Comparison of ENCODE assay signal across 8 mouse cellular contexts in genomic region chr9:62677641-62678549, GRCm38 (mm10). TPM values are rescaled to one million over a fixed set of nuclear protein-coding genes. Genes with fewer than 3 reads are reported as not detected.
DNase-seq lines count a peak whose midpoint lies in the region; ATAC-seq and TF ChIP-seq lines count a peak whose summit lies in the region.

Itga11 (plus strand) TSS chr9:62677826.

- 1% methylated on average over 44 of the region's 45 CpGs for WGBS in forebrain, embryonic 11.5 days
- 2% methylated on average over 38 of the region's 45 CpGs for WGBS in hindbrain, embryonic 12.5 days
- WGBS in liver, embryonic 16.5 days (ENCODE audit: insufficient replicate concordance) = 2% methylated on average over 45 of the region's 45 CpGs
- WGBS in stomach, embryonic 14.5 days = 1% methylated on average over 45 of the region's 45 CpGs

- no peak for TF ChIP-seq CTCF in ES-Bruce4 (IDR thresholded peaks at IDR 0.05; ENCODE audit: low read depth, low read length)

- TF ChIP-seq POLR2A in ES-Bruce4 (IDR thresholded peaks at IDR 0.05; ENCODE audit: insufficient read depth, low read length) = no peak

- no peak for TF ChIP-seq EP300 in ES-Bruce4 (IDR thresholded peaks at IDR 0.05; ENCODE audit: insufficient read depth, low read depth, low read length)

- no peak within 1 kb of the TSS for H3K27ac ChIP-seq in ES-Bruce4 (ENCODE audit: insufficient read depth, low read length)
- H3K27ac ChIP-seq in forebrain, embryonic 11.5 days (ENCODE audit: low read depth, low read length) = no peak within 1 kb of the TSS
- H3K27ac ChIP-seq in hindbrain, embryonic 12.5 days = no peak within 1 kb of the TSS
- no peak within 1 kb of the TSS for H3K27ac ChIP-seq in liver, embryonic 16.5 days (ENCODE audit: low read length)
- H3K27ac ChIP-seq in stomach, embryonic 14.5 days (ENCODE audit: low read length) = no peak within 1 kb of the TSS

- H3K36me3 ChIP-seq in ES-Bruce4 (ENCODE audit: control insufficient read depth, insufficient read depth, low read length, poor library complexity, severe bottlenecking) = no peaks in the 10 kb centered on the region
- H3K36me3 ChIP-seq in forebrain, embryonic 11.5 days (ENCODE audit: control insufficient read depth, insufficient read depth, low read length) = no peaks in the 10 kb centered on the region
- no peaks in the 10 kb centered on the region for H3K36me3 ChIP-seq in hindbrain, embryonic 12.5 days
- H3K36me3 ChIP-seq in liver, embryonic 16.5 days (ENCODE audit: control insufficient read depth, insufficient read depth) = no peaks in the 10 kb centered on the region
- no peaks in the 10 kb centered on the region for H3K36me3 ChIP-seq in stomach, embryonic 14.5 days (ENCODE audit: control insufficient read depth, insufficient read depth, low read length)

- no peaks in the 10 kb centered on the region for H3K9me3 ChIP-seq in ES-Bruce4 (replicated peaks; ENCODE audit: control insufficient read depth, insufficient read depth, low read length, poor library complexity, severe bottlenecking)
- no peaks in the 10 kb centered on the region for H3K9me3 ChIP-seq in forebrain, embryonic 11.5 days (ENCODE audit: control insufficient read depth, low read length)
- no peaks in the 10 kb centered on the region for H3K9me3 ChIP-seq in hindbrain, embryonic 12.5 days (replicated peaks)
- no peaks in the 10 kb centered on the region for H3K9me3 ChIP-seq in liver, embryonic 16.5 days (replicated peaks; ENCODE audit: control insufficient read depth, low read length)
- H3K9me3 ChIP-seq in stomach, embryonic 14.5 days (ENCODE audit: control insufficient read depth, low read depth, low read length) = no peaks in the 10 kb centered on the region

- H3K4me3 ChIP-seq in ES-Bruce4 (ENCODE audit: low read depth, low read length) = peak within 1 kb of the TSS; percentile 40
- H3K4me3 ChIP-seq in forebrain, embryonic 11.5 days (ENCODE audit: low read depth, low read length) = peak within 1 kb of the TSS; percentile 32
- peak within 1 kb of the TSS; percentile 39 for H3K4me3 ChIP-seq in hindbrain, embryonic 12.5 days
- H3K4me3 ChIP-seq in liver, embryonic 16.5 days (ENCODE audit: low read depth, low read length) = no peak within 1 kb of the TSS; the same call in 1 of the 2 replicates
- peak within 1 kb of the TSS; percentile 44 for H3K4me3 ChIP-seq in stomach, embryonic 14.5 days (ENCODE audit: low read depth, low read length)

- peak within 1 kb of the TSS; percentile 51 for H3K4me2 ChIP-seq in forebrain, embryonic 11.5 days (ENCODE audit: low read depth, low read length, severe bottlenecking)
- peak within 1 kb of the TSS; percentile 76 for H3K4me2 ChIP-seq in hindbrain, embryonic 12.5 days (replicated peaks)
- peak within 1 kb of the TSS; percentile 30; the same call in 1 of the 2 replicates for H3K4me2 ChIP-seq in liver, embryonic 16.5 days (ENCODE audit: low read depth, low read length)
- H3K4me2 ChIP-seq in stomach, embryonic 14.5 days (replicated peaks; ENCODE audit: low read depth, low read length) = peak within 1 kb of the TSS; percentile 93

- DNase-seq in cerebellum, postnatal 10 days = peak; percentile 61 to 67
- DNase-seq in cerebellum, adult 11 months = no peak
- peak; percentile 70 for DNase-seq in forebrain, embryonic 11.5 days (ENCODE audit: low spot score)
- no peak for DNase-seq in cerebellum, adult 8-10 months

- H3K4me1 ChIP-seq in ES-Bruce4 (ENCODE audit: control insufficient read depth, insufficient read depth, low read length) = no peaks in the 10 kb centered on the region
- peaks cover 14% of the 10 kb centered on the region for H3K4me1 ChIP-seq in forebrain, embryonic 11.5 days (replicated peaks; ENCODE audit: control insufficient read depth, insufficient read depth, low read length)
- peaks cover 17% of the 10 kb centered on the region for H3K4me1 ChIP-seq in hindbrain, embryonic 12.5 days
- no peaks in the 10 kb centered on the region for H3K4me1 ChIP-seq in liver, embryonic 16.5 days (ENCODE audit: control insufficient read depth, low read depth, low read length)
- 0 out of 2 replicates have a peak, but pooled peaks cover 11% of the 10 kb centered on the region for H3K4me1 ChIP-seq in stomach, embryonic 14.5 days (ENCODE audit: control insufficient read depth, insufficient read depth, low read length)

- no peak within 1 kb of the TSS for H3K9ac ChIP-seq in ES-Bruce4 (ENCODE audit: low read depth, poor library complexity, severe bottlenecking)
- H3K9ac ChIP-seq in forebrain, embryonic 11.5 days (ENCODE audit: low read length) = peak within 1 kb of the TSS; percentile 41
- peak within 1 kb of the TSS; percentile 50 for H3K9ac ChIP-seq in hindbrain, embryonic 12.5 days
- H3K9ac ChIP-seq in liver, embryonic 16.5 days (ENCODE audit: low read depth, low read length) = no peak within 1 kb of the TSS
- peak within 1 kb of the TSS; percentile 18; the same call in 1 of the 2 replicates for H3K9ac ChIP-seq in stomach, embryonic 14.5 days (replicated peaks; ENCODE audit: low read depth, low read length)

- ATAC-seq in forebrain, embryonic 11.5 days (replicated peaks; ENCODE audit: low FRiP score) = 0 out of 2 replicates have a peak, but pooled peaks have one; percentile 36
- ATAC-seq in hindbrain, embryonic 12.5 days (ENCODE audit: low FRiP score) = no peak
- ATAC-seq in liver, embryonic 16.5 days (ENCODE audit: low read depth) = no peak
- ATAC-seq in stomach, embryonic 14.5 days (ENCODE audit: insufficient number of reproducible peaks, insufficient read depth, low FRiP score, low read depth) = peak; percentile 56; the same call in 1 of the 2 replicates

- no peaks in the 10 kb centered on the region; the same call in 1 of the 2 replicates for H3K27me3 ChIP-seq in ES-Bruce4 (ENCODE audit: control insufficient read depth, insufficient read depth, low read length, poor library complexity, severe bottlenecking)
- H3K27me3 ChIP-seq in forebrain, embryonic 11.5 days (ENCODE audit: control insufficient read depth, insufficient read depth, low read length) = peaks cover 30% of the 10 kb centered on the region
- peaks cover 43% of the 10 kb centered on the region for H3K27me3 ChIP-seq in hindbrain, embryonic 12.5 days
- H3K27me3 ChIP-seq in liver, embryonic 16.5 days (ENCODE audit: control insufficient read depth, insufficient read depth, low read depth, low read length) = peaks cover 33% of the 10 kb centered on the region
- peaks cover 9% of the 10 kb centered on the region; the same call in 1 of the 2 replicates for H3K27me3 ChIP-seq in stomach, embryonic 14.5 days (ENCODE audit: control insufficient read depth, insufficient read depth, low read length)

RNA-seq across cellular contexts. Expression of gene Itga11, which starts in this region (rescaled TPM):
- 1.2 and 1.4 TPM in 2 replicates for polyA plus RNA-seq in ES-Bruce4 (2011; ENCODE audit: insufficient read depth, insufficient read length, low read depth, missing spikeins)
- 2.8 and 3.0 TPM in 2 replicates for polyA plus RNA-seq in forebrain, embryonic 11.5 days (2014; fragmentation: Nextera tagmentation; extraction: Ambion mirVana)
- polyA plus RNA-seq in hindbrain, embryonic 12.5 days (2016; fragmentation: Nextera tagmentation; extraction: Ambion mirVana) = 4.6 and 5.8 TPM in 2 replicates
- polyA plus RNA-seq in liver, embryonic 16.5 days (2015; fragmentation: Nextera tagmentation; extraction: Ambion mirVana) = 0.12 TPM in 2 replicates
- polyA plus RNA-seq in stomach, embryonic 14.5 days (2014; fragmentation: Nextera tagmentation; extraction: Ambion mirVana) = 1.4 and 2.0 TPM in 2 replicates

Comparison
In these comparisons a context has a peak if more than half of its experiments do, and no peak if none do; other contexts are left out.
1. DNase-seq: peak in cerebellum, postnatal 10 days (2 of 2) and forebrain, embryonic 11.5 days (single experiment); none in cerebellum, adult 11 months (single experiment) and cerebellum, adult 8-10 months (single experiment).
2. H3K9ac ChIP-seq: peak in forebrain, embryonic 11.5 days (single experiment), hindbrain, embryonic 12.5 days (single experiment) and stomach, embryonic 14.5 days (single experiment); none in ES-Bruce4 (single experiment) and liver, embryonic 16.5 days (single experiment).
3. ATAC-seq: peak in forebrain, embryonic 11.5 days (single experiment) and stomach, embryonic 14.5 days (single experiment); none in hindbrain, embryonic 12.5 days (single experiment) and liver, embryonic 16.5 days (single experiment).
4. H3K4me2 ChIP-seq: peak in every context shown above with its lines; median percentile 93 in stomach, embryonic 14.5 days; 76 in hindbrain, embryonic 12.5 days; 51 in forebrain, embryonic 11.5 days; 30 in liver, embryonic 16.5 days.